Mouse (Mus musculus) midbrain, embryonic 10.5 days (tissue): ENCODE data around the gene Atf1. TPM values are rescaled to one million over a fixed set of nuclear protein-coding genes. Genes with fewer than 3 reads are reported as not detected.
"Not testable (repeated sequence)": the region's sequence is repeated elsewhere in the genome, so short reads cannot be mapped to it uniquely, and the experiment has no call there.

Experiments used
- DNase-seq: peaks from one replicate; pipeline ENCODE4 v3.0.0-alpha.2; 2017; ENCODE audit warnings: low spot score
- H3K27ac ChIP-seq: fragments of 300-500 bp; sonication (generic); replicated peaks from 2 replicates; pipeline ENCODE4 v1.5.1; 2016; ENCODE audit warnings: mild to moderate bottlenecking
- H3K27me3 ChIP-seq: fragments of 300-500 bp; sonication (generic); 2 replicates; pipeline ENCODE4 v1.6.1; 2016; ENCODE audit warnings: low read depth, mild to moderate bottlenecking; ENCODE audit not compliant: poor library complexity, severe bottlenecking
- H3K36me3 ChIP-seq: fragments of 300-500 bp; sonication (generic); 2 replicates; pipeline ENCODE4 v1.6.1; 2016; ENCODE audit warnings: mild to moderate bottlenecking, moderate library complexity
- H3K4me1 ChIP-seq: fragments of 300-500 bp; sonication (generic); 2 replicates; pipeline ENCODE4 v1.6.1; 2016
- H3K4me3 ChIP-seq: fragments of 300-500 bp; sonication (generic); 2 replicates; pipeline ENCODE4 v1.5.1; 2016; ENCODE audit warnings: mild to moderate bottlenecking, moderate library complexity
- H3K9me3 ChIP-seq: fragments of 300-500 bp; sonication (generic); replicated peaks from 2 replicates; pipeline ENCODE4 v1.6.1; 2016; ENCODE audit warnings: mild to moderate bottlenecking
- WGBS: fragments of 180-500 bp; shearing (Covaris S2); methylation state at CpG from one replicate; pipeline ENCODE4 v1.1.7; 2016; 5-methylcytosine and 5-hydroxymethylcytosine counted together
- polyA plus RNA-seq: library from polyadenylated mRNA; unstranded; fragments of >200 nt; fragmentation: Nextera tagmentation; extraction: Ambion mirVana; gene quantifications from 2 replicates; pipeline ENCODE4 v1.2.1, GENCODE M21; 2016

Atf1 gene
- polyA plus RNA-seq, 1 experiment from 2014 or later = 33.7 TPM

GRCm38 (mm10) chr15:100304019-100304991, 76.7 kb downstream of the Atf1 start, which contains the start of gene Mettl7a1:
Mettl7a1 (plus strand) TSS chr15:100304140.
- Histone ChIP-seq H3K27ac (peak within 1 kb of the TSS; percentile 91), H3K4me1 (peaks cover 36% of the 10 kb centered on the region), H3K27me3 (no peaks in the 10 kb centered on the region), H3K9me3 (no peaks in the 10 kb centered on the region), H3K4me3 (peak within 1 kb of the TSS; percentile 62), H3K36me3 (no peaks in the 10 kb centered on the region)
- WGBS = 2% methylated on average over 25 of the region's 30 CpGs
- DNase-seq = peak; percentile 84

GRCm38 (mm10) chr15:100306201-100306600, 78.6 kb downstream of the Atf1 start:
- Histone ChIP-seq H3K27me3 (no peaks in the 10 kb centered on the region), H3K9me3 (no peaks in the 10 kb centered on the region), H3K4me1 (peaks cover 34% of the 10 kb centered on the region), H3K27ac (no peak overlapping the region), H3K4me3 (no peak overlapping the region), H3K36me3 (no peaks in the 10 kb centered on the region)
- DNase-seq = no peak
- WGBS = 85% methylated on average over 2 of the region's 2 CpGs

- WGBS = 55% methylated on average over 11 of the region's 11 CpGs
- not testable (repeated sequence) for H3K9me3 ChIP-seq, H3K27me3 ChIP-seq, H3K27ac ChIP-seq, H3K4me3 ChIP-seq, H3K36me3 ChIP-seq
- peak; percentile 30 for DNase-seq
- peaks cover 28% of the 10 kb centered on the region for H3K4me1 ChIP-seq
Observed at GRCm38 (mm10) chr15:100307438-100308096, 79.9 kb downstream of the Atf1 start.

Other genes with a start within 250 kb of the Atf1 start
- 16.4 and 18.8 TPM in 2 replicates for gene Dip2b, start 189.2 kb upstream of the Atf1 start, polyA plus RNA-seq
- not detected in 2 replicates for gene Tmprss12, start 53.0 kb downstream of the Atf1 start, polyA plus RNA-seq
- 4.9 and 5.8 TPM in 2 replicates for gene Mettl7a1, start 76.3 kb downstream of the Atf1 start, polyA plus RNA-seq
- not detected in 2 replicates for gene Mettl7a3, start 107.1 kb downstream of the Atf1 start, polyA plus RNA-seq
- gene Methig1, start 125.3 kb downstream of the Atf1 start, polyA plus RNA-seq = not detected in 2 replicates
- gene Mettl7a2, start 125.4 kb downstream of the Atf1 start, polyA plus RNA-seq = not detected in 2 replicates
- gene Higd1c, start 136.7 kb downstream of the Atf1 start, polyA plus RNA-seq = not detected in 2 replicates
- gene Gm5475, start 194.3 kb downstream of the Atf1 start, polyA plus RNA-seq = 0.04 TPM in 1 of 2 replicates, not detected in the other
- gene Slc11a2, start 197.3 kb downstream of the Atf1 start, polyA plus RNA-seq = 26.3 and 26.7 TPM in 2 replicates
- 44.1 and 47.3 TPM in 2 replicates for gene Letmd1, start 241.2 kb downstream of the Atf1 start, polyA plus RNA-seq